Mouse (Mus musculus): ENCODE measurements around the gene Ptprm.
"Not testable (repeated sequence)": the region's sequence is repeated elsewhere in the genome, so short reads cannot be mapped to it uniquely, and the experiment has no call there.

Gene Ptprm

DNA sequence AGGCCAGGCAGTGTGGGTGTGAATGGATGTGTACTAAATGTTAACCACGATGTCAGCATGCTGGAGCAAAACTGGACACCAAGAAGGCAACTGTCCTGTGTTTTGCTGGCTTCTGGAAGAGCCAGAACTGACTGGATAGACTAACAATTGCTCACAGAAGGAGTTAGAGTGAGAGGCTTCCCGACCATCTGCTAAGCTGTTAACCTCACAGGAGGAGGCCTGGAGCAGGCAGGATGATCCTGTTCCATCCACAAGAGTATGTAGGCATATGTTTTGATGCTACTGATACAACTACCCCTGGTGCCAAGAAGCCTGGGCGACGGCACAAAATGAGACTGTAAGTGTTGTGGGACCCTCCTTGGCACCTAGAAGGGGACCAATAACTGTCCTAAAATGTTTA lies 444.4 kb downstream of the Ptprm start:
- DNase-seq (ENCODE audit: extremely low read depth, low read depth, low spot score): no peak

DNA sequence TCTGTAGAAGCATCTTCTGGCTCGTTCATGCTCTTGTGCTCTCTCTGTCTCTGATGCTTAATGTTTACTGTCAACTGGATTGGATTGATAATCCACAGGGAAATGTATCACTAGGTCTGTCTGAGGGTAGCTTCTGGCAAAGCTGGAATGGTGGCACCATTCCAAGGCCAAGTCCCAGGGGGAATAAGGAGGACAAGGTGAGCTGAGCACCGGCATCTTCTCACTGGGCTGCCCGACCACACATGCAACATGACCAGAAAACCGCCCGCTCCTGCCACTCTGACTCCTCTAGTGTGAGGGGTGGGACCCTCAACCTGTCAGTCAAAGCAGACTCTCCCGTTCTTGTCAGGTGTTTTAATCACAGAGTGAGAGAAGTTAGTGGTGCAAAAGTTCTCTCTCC lies 445.3 kb downstream of the Ptprm start:
- no peak for DNase-seq (ENCODE audit: extremely low read depth, low read depth, low spot score)

DNA sequence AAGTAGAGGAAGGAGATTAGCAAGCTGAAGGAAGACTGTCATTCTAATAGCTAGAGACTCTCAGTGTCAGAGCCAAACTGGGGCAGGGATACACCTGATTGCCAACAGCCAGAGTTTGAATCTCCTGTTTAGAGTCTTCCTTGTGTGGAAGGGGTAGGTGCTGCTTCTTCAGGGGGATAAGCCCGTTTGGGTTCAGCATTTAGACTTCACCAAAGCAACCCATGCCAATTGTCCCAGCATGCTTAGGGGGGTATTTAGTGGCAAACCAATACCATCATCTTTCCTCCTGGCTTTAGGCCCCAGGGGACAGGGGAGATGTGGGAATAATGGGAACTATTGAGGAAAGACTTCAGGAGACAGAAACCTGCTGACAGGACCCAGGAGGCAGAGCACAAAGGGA lies 460.1 kb downstream of the Ptprm start:
- DNase-seq (ENCODE audit: extremely low read depth, low read depth, low spot score): no peak

DNA sequence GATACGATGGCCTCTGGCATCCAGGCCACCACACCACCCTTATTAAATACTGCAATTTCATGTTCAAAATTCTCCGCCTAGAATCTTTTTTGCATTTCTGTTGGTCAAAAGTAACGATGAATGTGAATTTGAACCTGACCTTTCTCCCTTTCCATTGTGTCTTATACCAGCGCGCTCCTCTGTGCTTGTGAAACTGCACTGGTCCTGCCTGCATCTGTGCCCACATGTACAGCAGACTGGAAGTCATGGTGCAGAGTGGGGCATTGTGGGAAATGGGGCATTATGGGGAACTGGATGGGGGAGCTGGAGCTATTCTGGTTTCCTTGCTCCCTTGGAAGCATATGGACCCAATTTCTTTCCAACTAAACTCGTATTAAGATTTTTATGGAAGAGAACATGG lies 462.3 kb downstream of the Ptprm start:
- DNase-seq (ENCODE audit: extremely low read depth, low read depth, low spot score): no peak

DNA sequence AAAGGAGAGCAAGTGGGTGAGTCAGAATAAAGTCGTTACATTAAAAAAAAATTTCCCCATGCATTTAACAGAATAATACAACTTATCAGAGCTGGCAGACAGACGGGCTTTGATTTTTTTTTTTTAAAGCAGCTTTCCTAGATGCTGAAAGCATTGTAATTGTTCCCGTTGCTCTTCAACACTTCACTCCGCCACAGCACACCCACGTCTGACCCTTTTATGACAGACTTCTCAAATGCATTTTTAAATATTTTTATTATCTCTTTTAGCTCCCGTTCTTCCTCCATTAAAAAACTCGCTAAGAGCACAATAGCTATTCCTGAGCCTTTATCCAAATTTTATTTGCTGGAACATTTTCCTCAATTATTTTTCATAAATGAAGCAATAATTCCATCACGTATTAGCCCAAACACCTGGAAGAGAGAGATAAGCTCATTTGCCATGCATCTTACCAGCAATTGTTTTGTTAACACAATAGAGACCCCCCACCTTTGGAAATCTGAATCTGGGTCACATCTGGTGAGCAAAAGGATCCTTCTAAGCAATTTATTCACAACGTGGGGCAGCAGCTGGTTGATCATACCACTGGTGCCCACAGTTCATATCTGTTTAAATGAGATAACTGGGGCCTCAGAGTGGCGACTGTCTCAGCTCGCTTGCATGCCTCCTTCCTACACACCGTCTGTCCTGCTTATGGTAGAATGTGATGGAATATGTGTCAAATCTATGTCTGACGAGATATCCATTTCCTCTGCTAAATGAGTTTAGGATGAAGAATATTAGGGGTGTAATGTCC lies 463.0 kb downstream of the Ptprm start:
- no peak for DNase-seq (ENCODE audit: extremely low read depth, low read depth, low spot score)

DNA sequence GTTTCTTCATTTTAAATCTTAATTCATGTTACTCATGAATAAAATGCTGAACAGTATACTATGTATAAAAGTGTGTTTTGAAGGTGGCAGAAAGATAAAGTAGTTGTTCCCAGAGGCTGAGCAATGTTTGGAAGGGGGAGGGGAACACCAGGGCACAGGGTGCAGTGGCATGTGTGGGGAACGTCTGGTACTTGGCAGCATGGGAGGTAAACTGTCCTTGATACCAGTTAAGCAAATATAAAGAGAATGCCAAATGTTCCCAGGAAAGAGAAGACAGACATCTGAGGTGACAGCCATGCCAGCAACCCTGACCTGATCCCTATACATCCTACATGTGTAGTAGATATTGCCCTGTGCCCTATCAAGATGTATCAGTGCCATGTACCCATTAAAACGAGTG lies 472.0 kb downstream of the Ptprm start:
- no peak for DNase-seq (ENCODE audit: extremely low read depth, low read depth, low spot score)

DNA sequence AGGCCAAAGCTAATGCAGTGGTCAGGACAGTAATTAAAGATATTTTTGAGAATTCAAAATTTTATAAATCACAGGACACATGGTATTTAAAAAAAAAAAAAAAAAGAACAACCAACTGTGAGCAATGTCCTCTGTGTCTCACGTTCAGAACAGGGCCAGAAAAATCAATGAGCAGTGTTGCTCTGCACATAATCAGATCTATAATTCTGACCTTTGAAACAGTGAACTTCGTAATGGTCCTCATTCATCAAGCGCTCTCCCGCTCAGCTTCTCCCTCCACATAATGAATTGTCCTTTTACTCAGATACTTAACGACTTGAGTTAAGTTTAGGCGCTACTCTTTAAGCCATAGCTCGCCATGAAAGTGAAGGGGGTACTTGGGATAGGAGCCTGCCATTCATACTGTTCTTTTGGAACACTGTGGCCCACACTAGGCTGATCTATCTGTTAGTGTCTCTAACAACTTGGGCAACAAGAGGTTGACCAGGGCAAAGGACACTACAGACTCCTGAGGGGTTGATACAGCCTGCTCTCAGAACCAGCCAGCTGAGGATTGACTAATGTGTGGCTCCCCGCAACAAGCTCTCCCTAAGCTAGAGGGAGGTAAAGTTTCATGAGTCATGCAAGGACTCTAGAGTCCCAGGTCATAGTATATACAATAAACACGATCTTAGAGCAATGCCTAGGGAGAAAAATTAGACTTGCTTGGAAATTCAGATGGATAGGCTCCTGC lies 473.1 kb downstream of the Ptprm start:
- no peak for DNase-seq (ENCODE audit: extremely low read depth, low read depth, low spot score)

DNA sequence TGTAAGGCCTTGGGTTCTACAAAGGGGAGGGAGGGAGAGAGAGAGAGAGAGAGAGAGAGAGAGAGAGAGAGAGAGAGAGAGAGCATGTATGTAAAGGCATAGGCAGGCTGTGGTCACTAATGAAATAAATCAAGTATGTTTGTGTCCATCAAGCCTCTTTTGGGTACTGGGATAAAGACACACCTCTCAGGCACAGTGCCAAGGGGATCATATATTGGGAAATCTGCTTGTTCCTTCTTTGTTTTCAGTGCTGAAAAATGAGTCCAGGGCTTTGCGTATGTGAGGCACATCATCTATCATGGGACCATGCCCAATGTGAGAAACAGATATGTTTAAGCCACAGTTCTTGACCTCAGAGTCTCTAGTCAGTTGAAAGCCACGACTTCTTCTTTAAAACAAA lies 475.1 kb downstream of the Ptprm start:
- no peak for DNase-seq (ENCODE audit: extremely low read depth, low read depth, low spot score)

DNA sequence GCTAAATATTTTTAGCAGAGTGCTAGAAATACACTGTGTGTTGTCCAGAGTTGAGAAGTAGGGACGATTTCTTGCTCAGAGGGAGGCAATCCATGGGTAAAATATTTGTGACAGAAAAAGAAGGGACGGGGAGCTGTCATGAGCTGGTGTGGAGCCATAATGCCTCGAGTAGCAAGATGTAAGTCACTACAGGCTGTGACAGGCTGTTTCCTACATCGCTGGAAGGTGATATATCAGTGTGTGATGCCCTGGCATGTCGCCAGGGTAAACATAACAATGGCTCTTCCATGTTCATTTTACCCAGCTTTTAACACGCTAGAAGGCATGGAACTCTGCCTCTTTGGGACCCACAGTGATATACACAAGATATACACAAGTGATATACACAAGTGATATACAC lies 476.7 kb downstream of the Ptprm start:
- DNase-seq (ENCODE audit: extremely low read depth, low read depth, low spot score): no peak

DNA sequence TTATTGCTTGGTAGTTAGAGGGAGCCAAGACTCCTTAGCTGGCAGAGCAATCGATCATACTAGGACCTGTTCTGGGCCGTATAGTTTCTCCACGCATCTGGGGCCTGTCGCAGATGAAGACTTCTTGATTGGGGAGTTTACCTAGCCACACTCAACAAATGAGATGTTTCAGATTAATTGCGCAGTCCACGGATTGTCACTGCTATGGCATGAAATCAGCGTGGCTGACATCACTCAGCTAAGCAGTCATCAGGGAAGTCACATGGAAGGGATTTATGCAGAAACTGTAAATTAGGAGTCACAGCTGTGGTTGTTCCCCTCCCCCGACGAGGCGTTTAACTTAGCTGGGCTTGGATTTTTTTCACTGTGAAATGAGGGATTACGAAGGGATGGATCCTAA lies 479.4 kb downstream of the Ptprm start:
- no peak for DNase-seq (ENCODE audit: extremely low read depth, low read depth, low spot score)

DNA sequence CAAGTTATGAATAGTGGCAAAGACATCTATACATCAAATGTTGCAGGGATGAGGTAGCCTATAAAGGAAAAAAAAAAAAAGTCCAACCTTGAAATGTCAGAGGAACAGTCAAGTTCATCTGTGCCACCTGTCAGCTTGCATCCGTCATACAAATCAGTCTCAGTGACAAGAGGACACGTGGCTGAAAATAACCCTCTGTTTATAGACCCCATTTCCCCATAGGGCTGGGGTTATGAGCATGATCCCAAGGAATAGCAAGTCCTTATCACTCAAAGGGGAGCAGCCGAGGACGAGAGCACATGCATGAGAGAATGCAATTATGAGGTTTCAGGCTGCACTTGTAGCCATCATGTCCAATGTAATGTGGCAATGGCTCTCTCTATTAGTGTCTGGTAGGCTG lies 482.9 kb downstream of the Ptprm start:
- no peak for DNase-seq (ENCODE audit: extremely low read depth, low read depth, low spot score)

DNA sequence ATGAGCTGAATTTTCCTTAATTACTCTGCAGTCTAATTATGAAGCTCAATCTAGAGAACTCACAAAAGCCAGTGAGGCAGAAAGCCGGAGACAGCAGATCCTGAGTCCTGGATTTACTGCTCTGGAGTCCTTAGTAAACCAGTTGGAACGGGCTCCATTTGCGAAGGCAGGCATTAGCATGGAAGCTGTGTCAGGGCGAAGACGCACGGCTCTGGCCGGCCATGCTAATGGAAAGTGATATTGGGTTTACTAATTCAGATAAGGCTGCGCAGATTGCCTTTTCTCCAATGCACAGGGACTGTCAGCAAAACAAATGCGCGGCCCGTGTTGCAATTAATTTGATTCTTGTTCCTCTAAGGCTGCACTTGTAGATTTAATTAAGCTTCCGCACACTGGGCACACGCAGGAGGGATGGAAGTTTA lies 484.7 kb downstream of the Ptprm start:
- DNase-seq (ENCODE audit: extremely low read depth, low read depth, low spot score): no peak

DNA sequence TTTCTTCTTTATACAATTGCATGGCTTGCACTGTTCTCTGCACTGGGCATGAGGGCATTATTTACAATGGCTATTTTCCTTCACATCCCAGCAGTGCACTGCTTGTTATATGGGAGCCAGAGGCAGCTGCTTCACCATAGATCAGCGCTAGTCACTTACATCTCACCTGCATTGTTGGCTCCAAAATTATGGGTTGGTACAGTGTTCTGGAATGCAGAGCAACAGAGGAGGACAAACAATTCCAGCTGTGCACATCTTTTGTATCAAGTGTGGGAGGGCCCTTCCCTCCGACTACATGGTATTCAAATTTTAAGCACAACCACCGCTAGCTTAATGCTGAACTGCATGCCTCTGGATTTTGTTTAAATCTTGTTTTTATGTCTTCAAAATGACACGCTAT lies 489.8 kb downstream of the Ptprm start:
- DNase-seq (ENCODE audit: extremely low read depth, low read depth, low spot score): no peak

DNA sequence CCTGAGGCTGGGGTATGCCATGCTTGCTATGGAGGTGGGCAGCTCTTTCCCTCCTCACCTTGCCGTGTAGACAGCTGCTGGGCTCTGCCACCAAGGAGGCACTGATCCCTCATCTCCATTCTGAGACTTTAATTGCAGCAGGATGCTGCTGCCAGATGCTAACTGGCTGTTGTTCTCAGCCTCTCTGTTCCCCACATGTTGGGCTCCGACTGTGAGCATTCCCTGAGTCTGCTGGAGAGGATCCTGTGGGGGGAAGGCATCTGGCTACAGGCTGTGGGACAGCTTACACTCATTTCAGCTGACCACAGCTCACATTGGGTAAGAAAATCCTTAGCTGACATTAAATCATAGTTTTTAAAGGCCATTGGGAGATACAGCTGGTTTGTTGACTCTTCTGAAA lies 492.7 kb downstream of the Ptprm start:
- DNase-seq (ENCODE audit: extremely low read depth, low read depth, low spot score): no peak

DNA sequence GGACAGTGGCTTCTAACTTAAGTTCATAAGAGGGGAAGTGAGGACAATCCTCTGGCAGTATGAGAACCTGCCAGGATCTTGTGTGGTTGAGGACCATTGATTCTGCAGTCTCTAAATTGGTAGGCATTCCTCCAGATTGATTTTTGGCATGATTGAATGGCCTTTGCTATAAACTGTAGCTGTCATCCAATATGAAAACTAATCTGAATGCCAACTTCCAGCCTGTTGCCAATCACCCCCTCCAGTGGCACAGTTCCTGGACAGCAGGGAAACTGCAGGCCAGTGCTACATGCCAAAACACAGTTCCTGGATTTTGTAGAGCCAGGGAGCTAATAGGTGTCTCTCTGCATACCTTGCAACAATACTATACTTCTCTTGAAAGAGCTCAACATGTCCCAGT lies 495.5 kb downstream of the Ptprm start:
- DNase-seq (ENCODE audit: extremely low read depth, low read depth, low spot score): no peak

DNA sequence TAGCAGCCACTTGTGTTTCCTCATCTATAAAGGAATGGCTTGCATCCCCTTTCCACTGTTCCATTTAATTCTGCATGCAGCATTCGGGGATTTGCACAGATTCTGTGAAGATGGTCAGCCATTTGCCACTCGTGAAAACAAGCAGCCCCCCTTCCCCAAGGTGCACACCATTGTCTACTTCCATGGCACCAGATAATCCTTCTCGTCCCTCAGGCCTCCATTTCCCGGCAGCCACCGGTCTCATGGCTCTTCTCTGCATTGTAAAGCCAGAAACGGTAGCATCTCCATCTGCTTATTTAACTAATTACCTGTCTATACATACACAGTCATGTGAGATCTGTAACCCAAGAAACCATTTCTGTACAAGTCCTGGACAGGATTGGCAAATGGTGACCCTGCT lies 501.8 kb downstream of the Ptprm start:
- DNase-seq (ENCODE audit: extremely low read depth, low read depth, low spot score): no peak

DNA sequence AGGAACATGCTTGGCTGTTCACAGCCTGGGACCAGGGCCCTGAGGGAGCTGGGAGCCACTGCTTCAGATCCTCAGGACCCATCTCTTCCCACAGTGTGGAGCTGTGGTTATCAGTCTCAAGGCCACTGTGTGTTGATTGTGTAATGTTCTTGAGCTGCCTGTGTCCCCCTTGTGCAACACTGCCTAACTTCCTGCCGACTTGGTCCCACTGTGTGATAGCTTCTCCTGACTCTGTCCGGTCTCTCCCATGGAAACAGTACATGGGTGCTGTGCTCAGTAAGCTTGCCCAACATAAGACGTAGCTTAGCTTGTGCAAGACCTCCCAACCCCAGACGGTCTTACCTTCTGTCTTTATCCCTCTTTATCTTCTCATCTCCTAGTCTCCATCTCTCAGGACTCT lies 507.2 kb downstream of the Ptprm start:
- DNase-seq (ENCODE audit: extremely low read depth, low read depth, low spot score): not testable (repeated sequence)

DNA sequence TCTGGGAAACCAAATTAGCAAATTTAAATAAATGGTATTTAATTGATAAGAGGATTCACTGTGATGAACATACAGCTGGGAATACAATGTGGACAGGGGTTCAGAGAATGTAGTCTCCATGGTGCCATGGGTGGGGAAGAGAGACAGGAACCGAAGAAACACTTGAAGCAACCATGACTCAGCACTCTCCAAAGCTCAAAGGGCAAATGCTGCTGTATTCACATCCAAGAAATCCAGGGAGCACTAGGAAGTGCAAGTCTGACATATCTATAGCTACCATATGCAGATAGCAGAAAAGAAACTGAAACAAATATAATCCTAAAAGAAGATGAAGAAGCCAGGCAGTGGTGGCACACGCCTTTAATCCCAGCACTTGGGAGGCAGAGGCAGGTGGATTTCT lies 531.9 kb downstream of the Ptprm start:
- DNase-seq (ENCODE audit: extremely low read depth, low read depth, low spot score): no peak

DNA sequence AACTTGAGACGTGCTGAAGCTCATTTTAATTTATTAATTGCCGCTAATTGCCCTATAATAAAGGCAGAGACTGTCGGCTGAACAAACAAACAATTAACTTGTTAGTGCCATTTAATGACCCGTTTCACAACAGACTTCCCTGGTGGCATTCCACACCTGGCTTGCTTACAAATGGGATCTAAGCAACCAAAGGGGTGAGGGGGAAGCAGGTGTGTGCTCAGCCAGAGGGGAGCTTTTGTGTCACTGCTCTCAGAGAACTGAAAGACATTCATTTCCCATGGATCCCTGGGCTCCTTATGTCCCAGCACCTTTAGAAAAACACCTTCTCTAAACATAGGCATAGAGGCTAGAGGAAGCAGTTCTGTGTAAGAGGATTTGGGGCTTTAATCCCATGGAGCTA lies 536.9 kb downstream of the Ptprm start:
- DNase-seq (ENCODE audit: extremely low read depth, low read depth, low spot score): no peak

DNA sequence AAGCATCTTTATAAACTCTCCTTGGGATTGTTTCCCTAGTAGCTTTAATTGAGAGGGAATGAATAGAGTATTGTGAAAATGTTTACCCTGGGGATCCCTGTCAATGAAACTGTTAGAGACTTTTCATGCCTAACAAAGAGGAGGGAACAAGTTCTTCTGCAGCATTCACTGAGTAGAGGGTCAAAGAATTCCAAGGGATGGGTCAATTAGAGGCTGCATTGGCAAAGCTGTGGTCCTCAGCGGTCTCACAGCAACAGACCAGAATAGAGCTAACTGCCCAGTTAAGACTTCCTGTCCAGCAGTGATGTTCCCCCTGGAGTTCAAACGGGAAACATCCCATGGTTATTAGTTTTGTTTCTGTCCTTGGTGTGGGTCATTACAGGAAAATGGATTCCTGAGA lies 538.3 kb downstream of the Ptprm start:
- no peak for DNase-seq (ENCODE audit: extremely low read depth, low read depth, low spot score)

DNA sequence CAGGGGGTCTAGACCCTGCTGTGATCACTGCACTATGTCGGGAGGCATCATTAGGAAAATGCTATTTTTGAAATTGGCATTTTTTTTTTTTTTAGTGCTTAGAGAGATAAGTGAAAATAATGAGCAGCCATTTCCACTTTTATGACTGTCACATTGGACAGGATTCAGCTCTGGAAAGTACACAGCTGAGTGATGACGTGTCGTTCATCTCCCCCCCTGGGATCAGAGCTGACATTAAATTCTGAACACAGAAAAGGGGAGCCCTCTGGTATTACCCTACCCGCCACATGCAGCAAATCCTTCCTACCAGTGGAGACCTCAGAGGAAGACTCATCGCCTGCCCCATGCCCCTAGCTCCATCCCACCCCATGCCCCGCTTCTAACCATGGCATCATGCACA lies 540.5 kb downstream of the Ptprm start:
- no peak for DNase-seq (ENCODE audit: extremely low read depth, low read depth, low spot score)

DNA sequence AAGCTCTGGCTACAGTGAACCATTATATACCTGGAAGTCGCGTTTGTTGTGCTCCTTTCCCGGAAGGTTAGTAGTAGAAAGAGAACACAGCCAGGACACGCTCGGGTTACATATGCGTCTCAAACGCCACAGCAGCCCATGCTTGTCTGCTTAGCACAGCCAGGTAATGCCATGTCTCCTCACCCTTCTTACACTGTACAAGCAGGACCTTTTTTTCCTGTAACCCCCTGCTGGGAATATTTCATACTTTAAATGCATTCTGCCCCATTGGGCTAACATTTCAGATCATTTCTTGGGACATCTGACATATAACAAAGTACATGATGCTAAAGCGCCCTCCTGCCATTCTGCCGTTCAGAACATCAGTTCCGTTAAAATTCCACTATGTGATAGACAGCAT lies 540.9 kb downstream of the Ptprm start:
- DNase-seq (ENCODE audit: extremely low read depth, low read depth, low spot score): no peak

DNA sequence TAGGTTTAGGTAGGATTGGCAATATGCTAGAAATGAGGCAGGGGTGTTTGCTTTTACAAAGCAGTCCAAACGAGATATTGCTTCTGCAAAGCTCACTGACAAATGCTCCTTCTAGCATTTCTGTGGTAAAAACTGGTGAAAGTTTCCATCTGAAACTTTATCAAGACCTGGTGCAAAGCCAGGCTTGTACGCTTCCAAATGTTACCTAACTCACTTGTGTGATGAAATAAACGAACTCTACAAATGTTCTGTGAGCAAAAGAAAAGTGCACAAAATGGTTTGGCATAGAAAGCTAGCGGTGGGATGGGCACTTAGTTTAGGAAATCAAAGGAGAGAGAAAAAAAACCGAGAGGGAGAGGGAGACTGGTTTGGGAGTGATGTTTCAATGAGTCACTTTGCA lies 544.5 kb downstream of the Ptprm start:
- no peak for DNase-seq (ENCODE audit: extremely low read depth, low read depth, low spot score)
